Mouse (Mus musculus): ENCODE results near the gene Gm21983. TPM values are rescaled to one million over a fixed set of nuclear protein-coding genes. Genes with fewer than 3 reads are reported as not detected.

Gene Gm21983
- total and polyA plus RNA-seq, 2 experiments from 2014 or later, result not detected

DNA sequence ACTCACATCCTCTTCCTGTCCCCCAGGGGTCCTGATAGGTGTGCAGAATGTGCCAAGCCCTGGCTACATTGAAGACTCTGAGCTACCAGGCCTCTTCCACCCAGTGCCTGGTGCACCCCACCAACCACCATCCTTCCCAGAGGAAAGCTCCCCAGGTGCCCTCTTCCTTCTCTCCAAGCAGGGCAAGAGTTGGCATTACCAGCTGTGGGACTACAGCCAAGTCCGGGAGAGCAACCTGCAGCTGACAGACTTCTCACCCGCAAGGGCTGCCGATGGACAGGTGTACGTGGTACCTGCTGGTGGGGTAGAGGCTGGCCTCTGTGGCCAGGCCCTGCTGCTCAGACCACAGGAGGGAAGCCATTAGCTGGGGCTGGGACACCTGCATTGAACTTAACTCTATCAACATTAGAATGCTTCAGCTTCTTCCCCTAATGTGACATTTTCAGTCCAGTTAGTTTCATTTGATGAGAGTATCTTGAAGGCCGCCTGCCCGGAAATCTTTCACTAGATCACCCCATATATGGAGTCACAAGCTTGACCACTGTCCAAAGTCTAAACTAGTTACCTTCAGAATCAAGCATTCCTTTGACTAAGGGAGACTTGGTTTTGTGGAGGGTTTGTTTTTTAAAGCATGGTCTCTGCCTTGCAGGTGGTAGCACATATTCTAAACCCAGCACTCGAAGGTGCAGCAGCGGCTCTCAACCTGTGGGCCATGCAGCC lies 23.0 kb upstream of the Gm21983 start:
- H3K36me3 ChIP-seq (ENCODE audit: insufficient read depth, low read length), result peaks cover 42% of the 10 kb centered on the region
- no peak overlapping the region for H3K4me2 ChIP-seq (ENCODE audit: low read depth, low read length, poor library complexity, severe bottlenecking)
- no peaks in the 10 kb centered on the region for H3K9me3 ChIP-seq (ENCODE audit: low read length)
- 97% methylated on average over 8 of the region's 8 CpGs for WGBS
- no peak for DNase-seq (ENCODE audit: low spot score)
- H3K27ac ChIP-seq (ENCODE audit: low read depth, low read length), result no peak overlapping the region
- no peak overlapping the region for H3K4me3 ChIP-seq (ENCODE audit: low read depth, low read length)
- ATAC-seq (ENCODE audit: low FRiP score), result no peak
- no peaks in the 10 kb centered on the region for H3K27me3 ChIP-seq (ENCODE audit: insufficient read depth, low read length)
- TF ChIP-seq CTCF (IDR thresholded peaks at IDR 0.05), result no peak
- no peaks in the 10 kb centered on the region for H3K4me1 ChIP-seq (ENCODE audit: insufficient read depth, low read length)
- no peak overlapping the region for H3K9ac ChIP-seq (replicated peaks; ENCODE audit: low read length, poor library complexity, severe bottlenecking)

DNA sequence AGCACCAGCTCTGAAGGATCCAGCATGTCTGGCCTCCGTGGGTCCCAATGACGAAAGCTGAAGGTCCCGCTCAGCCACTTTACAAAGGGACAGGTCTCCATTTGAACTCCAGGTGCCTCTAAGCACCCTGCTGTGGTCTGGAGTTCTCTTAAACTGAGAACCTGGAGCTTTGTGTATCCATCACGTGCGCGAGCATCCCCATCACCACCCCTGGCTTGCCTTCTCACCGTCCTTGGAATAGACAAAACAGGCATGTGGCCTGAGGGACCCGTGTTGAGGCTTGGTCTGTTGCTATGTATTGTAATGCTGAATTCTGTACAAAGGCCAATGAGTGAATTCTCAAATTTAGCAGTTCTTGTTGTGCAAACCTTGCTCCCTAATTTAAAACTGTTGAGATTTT lies 17.9 kb upstream of the Gm21983 start:
- Histone ChIP-seq H3K9ac (replicated peaks; ENCODE audit: low read length, poor library complexity, severe bottlenecking) (no peak overlapping the region), H3K4me3 (ENCODE audit: low read depth, low read length) (no peak overlapping the region), H3K4me1 (ENCODE audit: insufficient read depth, low read length) (0 out of 2 replicates have a peak, but pooled peaks cover 7% of the 10 kb centered on the region), H3K27ac (ENCODE audit: low read depth, low read length) (no peak overlapping the region), H3K9me3 (ENCODE audit: low read length) (no peaks in the 10 kb centered on the region), H3K27me3 (ENCODE audit: insufficient read depth, low read length) (no peaks in the 10 kb centered on the region), H3K4me2 (ENCODE audit: low read depth, low read length, poor library complexity, severe bottlenecking) (no peak overlapping the region), H3K36me3 (ENCODE audit: insufficient read depth, low read length) (peaks cover 17% of the 10 kb centered on the region)
- WGBS, result 91% methylated on average over 8 of the region's 8 CpGs
- no peak for TF ChIP-seq CTCF (IDR thresholded peaks at IDR 0.05)
- DNase-seq (ENCODE audit: low spot score) (no peak), ATAC-seq (ENCODE audit: low FRiP score) (no peak)

DNA sequence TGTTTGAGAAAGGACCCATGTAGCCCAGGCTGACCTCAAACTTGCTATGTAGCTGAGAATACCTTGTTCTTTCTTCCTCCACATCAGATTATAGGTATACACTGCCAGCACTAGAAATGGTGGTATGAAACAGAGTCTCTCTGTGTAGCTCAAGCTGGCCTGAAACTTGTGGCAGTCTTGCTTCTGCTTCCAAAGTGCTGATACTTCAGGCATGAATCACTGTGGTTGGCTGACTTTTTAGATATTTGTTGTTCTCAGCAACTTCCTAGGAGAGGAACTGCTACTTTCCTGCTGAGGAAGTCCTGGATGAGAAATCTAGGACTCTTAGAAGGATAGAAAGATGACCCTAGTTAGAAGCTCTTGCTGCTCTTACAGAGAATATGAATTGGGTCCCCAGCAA lies 17.5 kb upstream of the Gm21983 start:
- no peaks in the 10 kb centered on the region for H3K9me3 ChIP-seq (ENCODE audit: low read length)
- no peak overlapping the region for H3K27ac ChIP-seq (ENCODE audit: low read depth, low read length)
- ATAC-seq (ENCODE audit: low FRiP score) (no peak), DNase-seq (ENCODE audit: low spot score) (no peak)
- H3K4me3 ChIP-seq (ENCODE audit: low read depth, low read length), result no peak overlapping the region
- peaks cover 17% of the 10 kb centered on the region for H3K36me3 ChIP-seq (ENCODE audit: insufficient read depth, low read length)
- H3K27me3 ChIP-seq (ENCODE audit: insufficient read depth, low read length), result no peaks in the 10 kb centered on the region
- H3K4me1 ChIP-seq (ENCODE audit: insufficient read depth, low read length), result 0 out of 2 replicates have a peak, but pooled peaks cover 7% of the 10 kb centered on the region
- H3K9ac ChIP-seq (replicated peaks; ENCODE audit: low read length, poor library complexity, severe bottlenecking), result no peak overlapping the region
- TF ChIP-seq CTCF (IDR thresholded peaks at IDR 0.05), result no peak
- no peak overlapping the region for H3K4me2 ChIP-seq (ENCODE audit: low read depth, low read length, poor library complexity, severe bottlenecking)

DNA sequence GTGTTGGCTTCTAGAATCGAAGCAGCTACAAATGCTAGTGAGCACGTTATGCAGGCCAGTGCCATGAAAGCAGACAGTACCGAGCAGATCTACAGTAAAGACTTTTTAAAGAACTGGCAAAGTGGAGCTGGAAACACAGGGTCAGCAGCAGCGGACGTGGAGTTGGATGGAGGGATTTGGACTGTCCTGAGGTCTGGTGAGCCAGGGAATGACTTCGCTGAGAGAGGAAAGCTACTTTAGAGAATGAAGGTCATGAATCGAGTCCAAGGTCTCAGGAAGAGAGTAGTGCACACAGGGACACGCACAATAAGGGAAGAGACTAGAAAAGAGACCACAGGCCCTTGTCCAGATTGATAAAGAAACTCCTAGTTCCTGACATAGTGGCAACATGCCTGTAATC lies 16.7 kb upstream of the Gm21983 start:
- H3K27me3 ChIP-seq (ENCODE audit: insufficient read depth, low read length), result no peaks in the 10 kb centered on the region
- no peak overlapping the region for H3K27ac ChIP-seq (ENCODE audit: low read depth, low read length)
- 94% methylated on average over 8 of the region's 8 CpGs for WGBS
- no peak overlapping the region for H3K4me3 ChIP-seq (ENCODE audit: low read depth, low read length)
- H3K9ac ChIP-seq (replicated peaks; ENCODE audit: low read length, poor library complexity, severe bottlenecking), result no peak overlapping the region
- 0 out of 2 replicates have a peak, but pooled peaks cover 7% of the 10 kb centered on the region for H3K4me1 ChIP-seq (ENCODE audit: insufficient read depth, low read length)
- H3K9me3 ChIP-seq (ENCODE audit: low read length), result no peaks in the 10 kb centered on the region
- DNase-seq (ENCODE audit: low spot score) (no peak), ATAC-seq (ENCODE audit: low FRiP score) (no peak)
- H3K36me3 ChIP-seq (ENCODE audit: insufficient read depth, low read length), result peaks cover 15% of the 10 kb centered on the region
- TF ChIP-seq CTCF (IDR thresholded peaks at IDR 0.05), result no peak
- H3K4me2 ChIP-seq (ENCODE audit: low read depth, low read length, poor library complexity, severe bottlenecking), result no peak overlapping the region

DNA sequence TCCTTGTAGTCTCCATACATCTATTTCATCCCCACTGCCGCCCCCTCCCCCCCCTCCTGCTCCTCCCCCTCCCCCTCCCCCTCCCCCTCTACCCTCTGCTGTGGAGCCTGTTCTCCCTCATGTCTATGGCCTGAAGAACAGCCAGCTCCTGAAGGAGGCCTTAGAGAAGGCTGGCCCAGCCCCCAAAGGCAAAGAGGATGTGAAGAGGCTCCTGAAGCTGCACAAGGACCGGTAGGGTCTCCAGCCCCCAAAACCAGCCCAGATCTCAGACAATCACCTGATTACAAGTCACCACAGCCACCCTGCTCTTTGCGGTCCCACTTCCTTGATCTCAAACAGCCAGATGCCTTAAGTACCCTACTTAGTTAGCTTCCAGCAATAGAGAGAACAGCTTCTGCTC lies 16.2 kb upstream of the Gm21983 start:
- ATAC-seq (ENCODE audit: low FRiP score) (no peak), DNase-seq (ENCODE audit: low spot score) (no peak)
- Histone ChIP-seq H3K4me2 (ENCODE audit: low read depth, low read length, poor library complexity, severe bottlenecking) (no peak overlapping the region; the same call in 1 of the 2 replicates), H3K27me3 (ENCODE audit: insufficient read depth, low read length) (no peaks in the 10 kb centered on the region), H3K36me3 (ENCODE audit: insufficient read depth, low read length) (peaks cover 15% of the 10 kb centered on the region), H3K4me1 (ENCODE audit: insufficient read depth, low read length) (0 out of 2 replicates have a peak, but pooled peaks cover 7% of the 10 kb centered on the region), H3K4me3 (ENCODE audit: low read depth, low read length) (no peak overlapping the region), H3K9ac (replicated peaks; ENCODE audit: low read length, poor library complexity, severe bottlenecking) (no peak overlapping the region), H3K9me3 (ENCODE audit: low read length) (no peaks in the 10 kb centered on the region), H3K27ac (ENCODE audit: low read depth, low read length) (no peak overlapping the region)
- WGBS, result 93% methylated on average over 3 of the region's 3 CpGs
- no peak for TF ChIP-seq CTCF (IDR thresholded peaks at IDR 0.05)

All from midbrain, postnatal 0 days (tissue).